Mouse (Mus musculus) CH12.LX (cell line): ENCODE results near the gene Clic4.

Experiments
- BHLHE40 ChIP-seq: IDR thresholded peaks from 2 replicates; pipeline ENCODE4 v1.6.1; 2011; ENCODE audit warnings: mild to moderate bottlenecking, low read depth, low read length, improper control_type of control experiment
- CHD1 ChIP-seq: IDR thresholded peaks from 2 replicates; pipeline ENCODE4 v1.6.1; 2012; ENCODE audit warnings: low read depth, low read length, improper control_type of control experiment, inconsistent platforms
- CTCF ChIP-seq, 2 experiments: IDR thresholded peaks in 1 of 2; conservative IDR thresholded peaks in 1 of 2; 2 replicates each; pipeline ENCODE4 v1.5.1; 2011 to 2012; ENCODE audit warnings: low read depth in 2 of 2, low read length in 2 of 2, improper control_type of control experiment in 1 of 2, inconsistent platforms in 1 of 2, mild to moderate bottlenecking in 1 of 2, moderate library complexity in 1 of 2
- IRF4 ChIP-seq: IDR thresholded peaks from 2 replicates; pipeline ENCODE4 v1.6.1; 2014; ENCODE audit warnings: low read depth, mild to moderate bottlenecking, inconsistent platforms, low read length, improper control_type of control experiment
- MAZ ChIP-seq: IDR thresholded peaks from 2 replicates; pipeline ENCODE4 v1.6.1; 2012; ENCODE audit warnings: low read depth, mild to moderate bottlenecking, inconsistent platforms, low read length, improper control_type of control experiment, moderate library complexity
- NRF1 ChIP-seq: IDR thresholded peaks from 2 replicates; pipeline ENCODE4 v1.6.1; 2014; ENCODE audit warnings: low read depth, mild to moderate bottlenecking, inconsistent platforms, low read length, improper control_type of control experiment, moderate library complexity
- POLR2A ChIP-seq: IDR thresholded peaks from 2 replicates; pipeline ENCODE4 v1.6.1; 2011; ENCODE audit warnings: low read depth, mild to moderate bottlenecking, improper control_type of control experiment, low read length
- RCOR1 ChIP-seq: conservative IDR thresholded peaks from 2 replicates; pipeline ENCODE4 v1.6.1; 2012; ENCODE audit warnings: low read depth, mild to moderate bottlenecking, inconsistent platforms, low read length, improper control_type of control experiment
- SIN3A ChIP-seq: IDR thresholded peaks from 2 replicates; pipeline ENCODE4 v1.6.1; 2012; ENCODE audit warnings: low read length, improper control_type of control experiment, inconsistent platforms
- SMC3 ChIP-seq: IDR thresholded peaks from 2 replicates; pipeline ENCODE4 v1.6.1; 2011; ENCODE audit warnings: low read depth, low read length, improper control_type of control experiment
- TCF12 ChIP-seq: IDR thresholded peaks from 2 replicates; pipeline ENCODE4 v1.6.1; 2014; ENCODE audit warnings: low read depth, mild to moderate bottlenecking, inconsistent platforms, low read length, improper control_type of control experiment
- ZMIZ1 ChIP-seq: IDR thresholded peaks from 2 replicates; pipeline ENCODE4 v1.6.1; 2012; ENCODE audit warnings: low read depth, mild to moderate bottlenecking, inconsistent platforms, low read length, improper control_type of control experiment
- ZNF384 ChIP-seq: IDR thresholded peaks from 2 replicates; pipeline ENCODE4 v1.6.1; 2012; ENCODE audit warnings: low read depth, low read length, improper control_type of control experiment, inconsistent platforms

DNA sequence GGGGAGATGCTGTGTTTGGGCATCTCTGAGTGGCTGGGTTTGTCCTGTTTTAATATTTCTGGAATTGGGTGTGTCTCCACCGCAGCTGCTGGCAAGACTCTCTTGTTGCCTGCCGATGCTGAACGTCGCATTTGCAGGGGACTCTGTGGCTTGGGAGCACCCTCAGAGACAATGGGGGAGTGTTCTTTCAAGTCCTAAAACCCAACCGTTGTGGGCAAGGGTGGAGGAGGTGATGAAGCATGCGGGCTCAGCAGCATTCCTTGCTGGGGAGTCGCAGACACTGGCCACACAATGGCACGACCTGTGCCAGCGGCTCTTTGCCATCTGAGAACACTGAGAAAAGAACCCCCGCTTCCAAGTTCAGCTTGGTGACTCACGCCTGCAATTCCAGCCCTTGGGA lies 81.0 kb downstream of the Clic4 start:
- TF ChIP-seq CTCF (conservative IDR thresholded peaks at IDR 0.05 in 1 of 2, IDR thresholded peaks at IDR 0.05 in 1 of 2; ENCODE audit: low read depth in 2 of 2, low read length in 2 of 2) (no peak), TCF12 (no peak), BHLHE40 (no peak), SIN3A (no peak), ZMIZ1 (no peak), RCOR1 (no peak), NRF1 (no peak), IRF4 (no peak), POLR2A (no peak), CHD1 (no peak), ZNF384 (no peak), SMC3 (no peak), MAZ (no peak)
